23 mouse cellular contexts compared by ENCODE assay signal in genomic region chr4:70026848-70027247, GRCm38 (mm10).
DNase-seq lines count a peak whose midpoint lies in the region; ATAC-seq and TF ChIP-seq lines count a peak whose summit lies in the region.
"Had no signal": no experiment of that assay in that cellular context is flagged by ENCODE, and none has a peak within 500 bp of the region (broad histone marks: within the 10 kb centered on the region; RNA-seq: fewer than 3 reads in every experiment).

No protein-coding gene starts in this region.

- 12% methylated on average over 8 of the region's 8 CpGs for WGBS in kidney, embryonic 15.5 days
- WGBS in neural tube, embryonic 11.5 days: 60% methylated on average over 8 of the region's 8 CpGs
- WGBS in intestine, postnatal 0 days: 54% methylated on average over 8 of the region's 8 CpGs

- peak; percentile 93 for ATAC-seq in kidney, embryonic 15.5 days (replicated peaks; ENCODE audit: low FRiP score)
- ATAC-seq in neural tube, embryonic 11.5 days (ENCODE audit: insufficient read depth, low FRiP score, low TSS enrichment): peak; percentile 67; the same call in 1 of the 2 replicates
- ATAC-seq in intestine, postnatal 0 days: no peak
- ATAC-seq: CD4-positive, CD25-positive, alpha-beta regulatory T cell, adult 4 months; forebrain, embryonic 14.5 days had no signal

- TF ChIP-seq CTCF in intestine, postnatal 0 days (IDR thresholded peaks at IDR 0.05; ENCODE audit: low read depth): no peak

- H3K4me2 ChIP-seq in kidney, embryonic 15.5 days: no peak overlapping the region
- no peak overlapping the region for H3K4me2 ChIP-seq in neural tube, embryonic 11.5 days (ENCODE audit: low read depth)
- no peak overlapping the region for H3K4me2 ChIP-seq in intestine, postnatal 0 days (replicated peaks; ENCODE audit: low read depth)
- H3K4me2 ChIP-seq: embryonic facial prominence, embryonic 15.5 days; hindbrain, embryonic 14.5 days had no signal

- peaks cover 51% of the 10 kb centered on the region for H3K27me3 ChIP-seq in kidney, embryonic 15.5 days
- no peaks in the 10 kb centered on the region for H3K27me3 ChIP-seq in neural tube, embryonic 11.5 days (ENCODE audit: control insufficient read depth, insufficient read depth, low read length)
- no peaks in the 10 kb centered on the region for H3K27me3 ChIP-seq in intestine, postnatal 0 days (replicated peaks; ENCODE audit: control insufficient read depth, insufficient read depth, low read length)
- H3K27me3 ChIP-seq: embryonic facial prominence, embryonic 15.5 days had no signal

- H3K4me3 ChIP-seq in kidney, embryonic 15.5 days (replicated peaks): no peak overlapping the region
- no peak overlapping the region for H3K4me3 ChIP-seq in neural tube, embryonic 11.5 days (ENCODE audit: low read depth, low read length)
- H3K4me3 ChIP-seq in intestine, postnatal 0 days (ENCODE audit: low read depth, low read length): no peak overlapping the region
- H3K4me3 ChIP-seq: embryonic facial prominence, embryonic 15.5 days; erythroblast, embryonic 14.5 days; forebrain, embryonic 10.5 days; heart, embryonic 10.5 days had no signal

- H3K9ac ChIP-seq in kidney, embryonic 15.5 days: no peak overlapping the region
- no peak overlapping the region for H3K9ac ChIP-seq in neural tube, embryonic 11.5 days (ENCODE audit: low read length)
- H3K9ac ChIP-seq in intestine, postnatal 0 days (ENCODE audit: low read depth, low read length): no peak overlapping the region
- H3K9ac ChIP-seq: embryonic facial prominence, embryonic 15.5 days; hindbrain, embryonic 14.5 days had no signal

- no peak overlapping the region for H3K27ac ChIP-seq in kidney, embryonic 15.5 days
- no peak overlapping the region for H3K27ac ChIP-seq in neural tube, embryonic 11.5 days (ENCODE audit: low read depth, low read length)
- no peak overlapping the region for H3K27ac ChIP-seq in intestine, postnatal 0 days (ENCODE audit: low read depth, low read length)
- H3K27ac ChIP-seq: embryonic facial prominence, embryonic 15.5 days; forebrain, embryonic 10.5 days; heart, embryonic 10.5 days; hindbrain, embryonic 14.5 days had no signal

- no peaks in the 10 kb centered on the region; the same call in 1 of the 2 replicates for H3K4me1 ChIP-seq in kidney, embryonic 15.5 days
- H3K4me1 ChIP-seq in neural tube, embryonic 11.5 days (ENCODE audit: control insufficient read depth, insufficient read depth, low read length): no peaks in the 10 kb centered on the region
- no peaks in the 10 kb centered on the region for H3K4me1 ChIP-seq in intestine, postnatal 0 days (replicated peaks; ENCODE audit: control insufficient read depth, insufficient read depth, low read length)
- H3K4me1 ChIP-seq: embryonic facial prominence, embryonic 15.5 days; forebrain, embryonic 10.5 days; heart, embryonic 10.5 days had no signal

- peak; percentile 15 for DNase-seq in embryo, embryonic 10.5 days (ENCODE audit: low spot score)
- DNase-seq in embryo, embryonic 10 days (ENCODE audit: low spot score): no peak
- no peak for DNase-seq in kidney, adult 8-10 months
- no peak for DNase-seq in neural tube, embryonic 11.5 days (ENCODE audit: low spot score)
- DNase-seq in neural tube, embryonic 10.5 days (ENCODE audit: extremely low spot score, low spot score): no peak
- DNase-seq: adrenal gland, adult 8-10 months; adrenal gland, postnatal 36 days; B cell, adult 2 months; cerebellum, adult 8-10 months; cerebellum, postnatal 14 days; heart, adult 18-20 months; heart, postnatal 10 days; heart, postnatal 4 days had no signal

- H3K36me3 ChIP-seq in kidney, embryonic 15.5 days: no peaks in the 10 kb centered on the region
- no peaks in the 10 kb centered on the region for H3K36me3 ChIP-seq in neural tube, embryonic 11.5 days (ENCODE audit: control insufficient read depth, insufficient read depth, low read length)
- no peaks in the 10 kb centered on the region for H3K36me3 ChIP-seq in intestine, postnatal 0 days (ENCODE audit: control insufficient read depth, insufficient read depth)
- H3K36me3 ChIP-seq: embryonic facial prominence, embryonic 15.5 days; forebrain, embryonic 10.5 days; G1E; heart, embryonic 10.5 days had no signal

- H3K9me3 ChIP-seq in kidney, embryonic 15.5 days (replicated peaks): no peaks in the 10 kb centered on the region
- no peaks in the 10 kb centered on the region for H3K9me3 ChIP-seq in neural tube, embryonic 11.5 days (ENCODE audit: control insufficient read depth, low read length)
- no peaks in the 10 kb centered on the region for H3K9me3 ChIP-seq in intestine, postnatal 0 days (ENCODE audit: control insufficient read depth)
- H3K9me3 ChIP-seq: embryonic facial prominence, embryonic 15.5 days; forebrain, embryonic 10.5 days; heart, embryonic 10.5 days had no signal
